Mouse (Mus musculus): Measurements from ENCODE around the gene 1110004F10Rik. TPM values are rescaled to one million over a fixed set of nuclear protein-coding genes. Genes with fewer than 3 reads are reported as not detected.
A peak's percentile ranks its signal among the peaks of the same experiment; 100 is the strongest.

Gene 1110004F10Rik
- total and polyA plus RNA-seq, 3 experiments, result 120 to 262 (median 196) TPM

- Histone ChIP-seq H3K27me3 (replicated peaks) (peaks cover 3% of the 10 kb centered on the region), H3K4me2 (ENCODE audit: insufficient read depth, low read depth, poor library complexity, severe bottlenecking) (no peak overlapping the region), H3K4me1 (ENCODE audit: control insufficient read depth in 1 of 2, insufficient read depth in 2 of 2) (peaks cover 0 to 3% of the 10 kb centered on the region in 2 experiments; a peak in 2 of 4 replicates), H3K79me2 (replicated peaks; ENCODE audit: control insufficient read depth, extremely low read depth, insufficient read depth, poor library complexity, severe bottlenecking) (no peaks in the 10 kb centered on the region), H3K27ac (ENCODE audit: insufficient read depth, low read depth) (no peak overlapping the region), H3K9ac (ENCODE audit: insufficient read depth, low read depth) (no peak overlapping the region), H3K9me3 (replicated peaks; ENCODE audit: low read length) (no peaks in the 10 kb centered on the region), H3K4me3 (replicated peaks in 1 of 3; ENCODE audit: low read depth in 2 of 3, low read length in 2 of 3, poor library complexity in 1 of 3) (no peak overlapping the region), H3K36me3 (replicated peaks in 1 of 2; ENCODE audit: control insufficient read depth in 1 of 2, insufficient read depth in 1 of 2, low read length in 1 of 2) (no peaks in the 10 kb centered on the region)
- DNase-seq (ENCODE audit: extremely low read depth), result no peak
- no peak for TF ChIP-seq SMC3 (IDR thresholded peaks at IDR 0.05; ENCODE audit: low read depth, low read length)
- TF ChIP-seq RAD21 (IDR thresholded peaks at IDR 0.05; ENCODE audit: low read depth, low read length), result no peak
- TF ChIP-seq JUND (conservative IDR thresholded peaks at IDR 0.05; ENCODE audit: low read depth, low read length), result no peak
- no peak for TF ChIP-seq ZC3H11A (IDR thresholded peaks at IDR 0.05; ENCODE audit: low read depth, low read length)
- no peak for TF ChIP-seq IRF4 (IDR thresholded peaks at IDR 0.05; ENCODE audit: low read depth, low read length)
- TF ChIP-seq UBTF (IDR thresholded peaks at IDR 0.05; ENCODE audit: low read depth, low read length), result no peak
- no peak for TF ChIP-seq CTCF (conservative IDR thresholded peaks at IDR 0.05 in 1 of 2, IDR thresholded peaks at IDR 0.05 in 1 of 2; ENCODE audit: low read depth in 2 of 2, low read length in 2 of 2)
- in situ Hi-C loops (cut with MboI; ENCODE audit: low pct_ligation_motif_present, low pct_unique_long_range_greater_than_20kb, low sequenced_read_pairs), result loop anchor here (25.0 kb wide), 1 partner anchor 465 kb away; no protein-coding TSS in a partner anchor
- dilution Hi-C loops (cut with MboI; ENCODE audit: extremely low pct_ligation_motif_present, extremely low pct_unique_long_range_greater_than_20kb, low sequenced_read_pairs), result no loop called here
Observed at GRCm38 (mm10) chr7:116147114-116147513, 107.9 kb downstream of the 1110004F10Rik start.

- H3K9me3 ChIP-seq (replicated peaks; ENCODE audit: low read length), result no peaks in the 10 kb centered on the region
- H3K4me2 ChIP-seq (ENCODE audit: insufficient read depth, low read depth, poor library complexity, severe bottlenecking), result no peak overlapping the region
- no peaks in the 10 kb centered on the region for H3K36me3 ChIP-seq (replicated peaks in 1 of 2; ENCODE audit: control insufficient read depth in 1 of 2, insufficient read depth in 1 of 2, low read length in 1 of 2)
- no peak overlapping the region for H3K27ac ChIP-seq (ENCODE audit: insufficient read depth, low read depth)
- dilution Hi-C loops (cut with MboI; ENCODE audit: extremely low pct_ligation_motif_present, extremely low pct_unique_long_range_greater_than_20kb, low sequenced_read_pairs) (no loop called here), in situ Hi-C loops (cut with MboI; ENCODE audit: low pct_ligation_motif_present, low pct_unique_long_range_greater_than_20kb, low sequenced_read_pairs) (loop anchor here (25.0 kb wide), 1 partner anchor 463 kb away; no protein-coding TSS in a partner anchor)
- H3K4me3 ChIP-seq (replicated peaks in 1 of 3; ENCODE audit: low read depth in 2 of 3, low read length in 2 of 3, poor library complexity in 1 of 3), result no peak overlapping the region
- H3K4me1 ChIP-seq (ENCODE audit: control insufficient read depth in 1 of 2, insufficient read depth in 2 of 2), result peaks cover 0 to 3% of the 10 kb centered on the region in 2 experiments; a peak in 2 of 4 replicates
- H3K9ac ChIP-seq (ENCODE audit: insufficient read depth, low read depth), result no peak overlapping the region
- no peaks in the 10 kb centered on the region for H3K27me3 ChIP-seq (replicated peaks)
- no peaks in the 10 kb centered on the region for H3K79me2 ChIP-seq (replicated peaks; ENCODE audit: control insufficient read depth, extremely low read depth, insufficient read depth, poor library complexity, severe bottlenecking)
- no peak for TF ChIP-seq USF2 (conservative IDR thresholded peaks at IDR 0.05; ENCODE audit: low read depth, low read length)
- no peak for TF ChIP-seq ELF1 (IDR thresholded peaks at IDR 0.05; ENCODE audit: low read depth, low read length)
- no peak for TF ChIP-seq NELFE (IDR thresholded peaks at IDR 0.05; ENCODE audit: low read depth, low read length)
- TF ChIP-seq SMC3 (IDR thresholded peaks at IDR 0.05; ENCODE audit: low read depth, low read length), result no peak
- TF ChIP-seq MAX (IDR thresholded peaks at IDR 0.05; ENCODE audit: low read length), result no peak
- TF ChIP-seq CTCF (conservative IDR thresholded peaks at IDR 0.05 in 1 of 2, IDR thresholded peaks at IDR 0.05 in 1 of 2; ENCODE audit: low read depth in 2 of 2, low read length in 2 of 2), result no peak
- TF ChIP-seq MEF2A (IDR thresholded peaks at IDR 0.05; ENCODE audit: borderline replicate concordance, low read depth, low read length), result no peak
- no peak for TF ChIP-seq JUND (conservative IDR thresholded peaks at IDR 0.05; ENCODE audit: low read depth, low read length)
- TF ChIP-seq ZC3H11A (IDR thresholded peaks at IDR 0.05; ENCODE audit: low read depth, low read length), result no peak
- no peak for TF ChIP-seq TBP (conservative IDR thresholded peaks at IDR 0.05; ENCODE audit: low read depth, low read length)
- TF ChIP-seq CHD2 (IDR thresholded peaks at IDR 0.05; ENCODE audit: low read length), result no peak
- no peak for TF ChIP-seq JUN (IDR thresholded peaks at IDR 0.05; ENCODE audit: insufficient read depth, low read depth, low read length)
- no peak for TF ChIP-seq ZKSCAN1 (IDR thresholded peaks at IDR 0.05; ENCODE audit: borderline replicate concordance, low read depth, low read length)
- no peak for TF ChIP-seq POLR2A (IDR thresholded peaks at IDR 0.05; ENCODE audit: low read depth, low read length)
- TF ChIP-seq UBTF (IDR thresholded peaks at IDR 0.05; ENCODE audit: low read depth, low read length), result no peak
- TF ChIP-seq ZMIZ1 (IDR thresholded peaks at IDR 0.05; ENCODE audit: low read depth, low read length), result no peak
- TF ChIP-seq MAZ (IDR thresholded peaks at IDR 0.05; ENCODE audit: low read depth, low read length), result no peak
- no peak for TF ChIP-seq MYC (IDR thresholded peaks at IDR 0.05; ENCODE audit: low read depth, low read length)
- DNase-seq (ENCODE audit: extremely low read depth), result peak; percentile 24
Observed at GRCm38 (mm10) chr7:116149568-116149967, 110.4 kb downstream of the 1110004F10Rik start.
